7 mouse cellular contexts compared by ENCODE assay signal in genomic region chr9:37488041-37488440, GRCm38 (mm10). TPM values are rescaled to one million over a fixed set of nuclear protein-coding genes. Genes with fewer than 3 reads are reported as not detected.
DNase-seq lines count a peak whose midpoint lies in the region; ATAC-seq lines count a peak whose summit lies in the region.

No protein-coding gene starts in this region.

- H3K4me3 ChIP-seq in lung, embryonic 16.5 days (ENCODE audit: low read length), result peak overlapping the region; percentile 98
- peak overlapping the region; percentile 99 for H3K4me3 ChIP-seq in forebrain, embryonic 11.5 days (ENCODE audit: low read depth, low read length)
- H3K4me3 ChIP-seq in limb, embryonic 11.5 days (ENCODE audit: low read depth, low read length), result peak overlapping the region; percentile 94
- peak overlapping the region; percentile 99 for H3K4me3 ChIP-seq in stomach, embryonic 15.5 days (replicated peaks)

- ATAC-seq in lung, embryonic 16.5 days (ENCODE audit: low read depth), result no peak
- ATAC-seq in forebrain, embryonic 11.5 days (replicated peaks; ENCODE audit: low FRiP score), result no peak
- ATAC-seq in limb, embryonic 11.5 days (ENCODE audit: insufficient number of reproducible peaks, low FRiP score, low TSS enrichment, low read depth), result no peak
- no peak for ATAC-seq in stomach, embryonic 15.5 days (ENCODE audit: insufficient read depth, low FRiP score, low read depth)

- H3K4me1 ChIP-seq in lung, embryonic 16.5 days (replicated peaks; ENCODE audit: control insufficient read depth, insufficient read depth, low read length), result peaks cover 23% of the 10 kb centered on the region
- no peaks in the 10 kb centered on the region; the same call in 1 of the 2 replicates for H3K4me1 ChIP-seq in forebrain, embryonic 11.5 days (replicated peaks; ENCODE audit: control insufficient read depth, insufficient read depth, low read length)
- peaks cover 10% of the 10 kb centered on the region for H3K4me1 ChIP-seq in limb, embryonic 11.5 days (ENCODE audit: control insufficient read depth, insufficient read depth, low read length)
- H3K4me1 ChIP-seq in stomach, embryonic 15.5 days, result peaks cover 5% of the 10 kb centered on the region; the same call in 1 of the 2 replicates

- 37% methylated on average over 4 of the region's 4 CpGs for WGBS in lung, embryonic 16.5 days
- 24% methylated on average over 4 of the region's 4 CpGs for WGBS in forebrain, embryonic 11.5 days
- 42% methylated on average over 4 of the region's 4 CpGs for WGBS in limb, embryonic 11.5 days
- WGBS in stomach, embryonic 15.5 days, result 45% methylated on average over 4 of the region's 4 CpGs

- no peaks in the 10 kb centered on the region for H3K36me3 ChIP-seq in lung, embryonic 16.5 days (ENCODE audit: control insufficient read depth, insufficient read depth, low read length)
- H3K36me3 ChIP-seq in forebrain, embryonic 11.5 days (ENCODE audit: control insufficient read depth, insufficient read depth, low read length), result no peaks in the 10 kb centered on the region; the same call in 1 of the 2 replicates
- no peaks in the 10 kb centered on the region for H3K36me3 ChIP-seq in limb, embryonic 11.5 days (ENCODE audit: control insufficient read depth, insufficient read depth, low read length)
- H3K36me3 ChIP-seq in stomach, embryonic 15.5 days, result 0 out of 2 replicates have a peak, but pooled peaks cover 1% of the 10 kb centered on the region

- no peaks in the 10 kb centered on the region for H3K27me3 ChIP-seq in lung, embryonic 16.5 days (ENCODE audit: control insufficient read depth, insufficient read depth, low read depth, low read length)
- H3K27me3 ChIP-seq in forebrain, embryonic 11.5 days (ENCODE audit: control insufficient read depth, insufficient read depth, low read length), result no peaks in the 10 kb centered on the region
- H3K27me3 ChIP-seq in limb, embryonic 11.5 days (ENCODE audit: control insufficient read depth, insufficient read depth, low read length), result no peaks in the 10 kb centered on the region
- H3K27me3 ChIP-seq in stomach, embryonic 15.5 days (replicated peaks), result no peaks in the 10 kb centered on the region

- H3K27ac ChIP-seq in lung, embryonic 16.5 days (ENCODE audit: low read length), result peak overlapping the region; percentile 98
- H3K27ac ChIP-seq in forebrain, embryonic 11.5 days (ENCODE audit: low read depth, low read length), result peak overlapping the region; percentile 97; the same call in 1 of the 2 replicates
- H3K27ac ChIP-seq in limb, embryonic 11.5 days (replicated peaks; ENCODE audit: low read depth, low read length), result peak overlapping the region; percentile 98
- peak overlapping the region; percentile 100; the same call in 1 of the 2 replicates for H3K27ac ChIP-seq in stomach, embryonic 15.5 days

- H3K4me2 ChIP-seq in lung, embryonic 16.5 days (ENCODE audit: low read depth, low read length), result peak overlapping the region; percentile 97
- peak overlapping the region; percentile 64 for H3K4me2 ChIP-seq in forebrain, embryonic 11.5 days (ENCODE audit: low read depth, low read length, severe bottlenecking)
- peak overlapping the region; percentile 88 for H3K4me2 ChIP-seq in limb, embryonic 11.5 days (ENCODE audit: low read depth, severe bottlenecking)
- peak overlapping the region; percentile 81 for H3K4me2 ChIP-seq in stomach, embryonic 15.5 days

- H3K9me3 ChIP-seq in lung, embryonic 16.5 days (ENCODE audit: control insufficient read depth, low read length), result no peaks in the 10 kb centered on the region
- no peaks in the 10 kb centered on the region for H3K9me3 ChIP-seq in forebrain, embryonic 11.5 days (ENCODE audit: control insufficient read depth, low read length)
- no peaks in the 10 kb centered on the region for H3K9me3 ChIP-seq in limb, embryonic 11.5 days (ENCODE audit: control insufficient read depth, low read length)
- no peaks in the 10 kb centered on the region for H3K9me3 ChIP-seq in stomach, embryonic 15.5 days

- peak overlapping the region; percentile 86 for H3K9ac ChIP-seq in lung, embryonic 16.5 days (ENCODE audit: low read length)
- peak overlapping the region; percentile 98; the same call in 1 of the 2 replicates for H3K9ac ChIP-seq in forebrain, embryonic 11.5 days (ENCODE audit: low read length)
- H3K9ac ChIP-seq in limb, embryonic 11.5 days (ENCODE audit: low read length), result no peak overlapping the region
- no peak overlapping the region for H3K9ac ChIP-seq in stomach, embryonic 15.5 days

- no peak for DNase-seq in lung, postnatal 36 days
- no peak for DNase-seq in forebrain, embryonic 11.5 days (ENCODE audit: low spot score)
- no peak for DNase-seq in limb, embryonic 11.5 days (ENCODE audit: low spot score)
- DNase-seq in frontal cortex, postnatal 10 days (ENCODE audit: low spot score in 2 of 2), result no peak
- DNase-seq in ovary, postnatal 14 days (ENCODE audit: low spot score), result no peak

RNA-seq across cellular contexts. Expression of gene Msantd2, which starts 1.1 kb away (rescaled TPM):
- 22.0 and 25.0 TPM in 2 replicates for polyA plus RNA-seq in lung, embryonic 16.5 days (2015; fragmentation: Nextera tagmentation; extraction: Ambion mirVana)
- 45.2 and 45.3 TPM in 2 replicates for polyA plus RNA-seq in forebrain, embryonic 11.5 days (2014; fragmentation: Nextera tagmentation; extraction: Ambion mirVana)
- polyA plus RNA-seq in limb, embryonic 11.5 days (2014; fragmentation: Nextera tagmentation; extraction: Ambion mirVana), result 34.1 and 35.6 TPM in 2 replicates
- 24.8 and 25.0 TPM in 2 replicates for polyA plus RNA-seq in stomach, embryonic 15.5 days (2015; fragmentation: Nextera tagmentation; extraction: Ambion mirVana)

RNA-seq across cellular contexts. Expression of gene Esam, which starts 39.8 kb away (rescaled TPM):
- 184 and 194 TPM in 2 replicates for polyA plus RNA-seq in lung, embryonic 16.5 days (2015; fragmentation: Nextera tagmentation; extraction: Ambion mirVana)
- 29.8 and 30.7 TPM in 2 replicates for polyA plus RNA-seq in forebrain, embryonic 11.5 days (2014; fragmentation: Nextera tagmentation; extraction: Ambion mirVana)
- 27.4 and 30.4 TPM in 2 replicates for polyA plus RNA-seq in limb, embryonic 11.5 days (2014; fragmentation: Nextera tagmentation; extraction: Ambion mirVana)
- polyA plus RNA-seq in stomach, embryonic 15.5 days (2015; fragmentation: Nextera tagmentation; extraction: Ambion mirVana), result 55.3 and 56.1 TPM in 2 replicates

RNA-seq across cellular contexts. Expression of gene Vsig2, which starts 51.0 kb away (rescaled TPM):
- 40.2 and 46.8 TPM in 2 replicates for polyA plus RNA-seq in lung, embryonic 16.5 days (2015; fragmentation: Nextera tagmentation; extraction: Ambion mirVana)
- 0.36 and 0.75 TPM in 2 replicates for polyA plus RNA-seq in forebrain, embryonic 11.5 days (2014; fragmentation: Nextera tagmentation; extraction: Ambion mirVana)
- polyA plus RNA-seq in limb, embryonic 11.5 days (2014; fragmentation: Nextera tagmentation; extraction: Ambion mirVana), result 0.55 and 0.87 TPM in 2 replicates
- 47.6 and 57.6 TPM in 2 replicates for polyA plus RNA-seq in stomach, embryonic 15.5 days (2015; fragmentation: Nextera tagmentation; extraction: Ambion mirVana)

RNA-seq across cellular contexts. Expression of gene Robo3, which starts 55.0 kb away (rescaled TPM):
- 0.15 and 0.19 TPM in 2 replicates for polyA plus RNA-seq in lung, embryonic 16.5 days (2015; fragmentation: Nextera tagmentation; extraction: Ambion mirVana)
- polyA plus RNA-seq in forebrain, embryonic 11.5 days (2014; fragmentation: Nextera tagmentation; extraction: Ambion mirVana), result 19.5 and 19.6 TPM in 2 replicates
- 0.16 and 0.33 TPM in 2 replicates for polyA plus RNA-seq in limb, embryonic 11.5 days (2014; fragmentation: Nextera tagmentation; extraction: Ambion mirVana)
- 0.08 and 0.15 TPM in 2 replicates for polyA plus RNA-seq in stomach, embryonic 15.5 days (2015; fragmentation: Nextera tagmentation; extraction: Ambion mirVana)

Comparison
In these comparisons a context has a peak if more than half of its experiments do, and no peak if none do; other contexts are left out.
1. H3K9ac ChIP-seq: peak in lung, embryonic 16.5 days (single experiment) and forebrain, embryonic 11.5 days (single experiment); none in limb, embryonic 11.5 days (single experiment) and stomach, embryonic 15.5 days (single experiment).
2. RNA of gene Vsig2, which starts 51.0 kb away (polyA plus RNA-seq): 47.6 to 57.6 TPM in stomach, embryonic 15.5 days and 40.2 to 46.8 TPM in lung, embryonic 16.5 days; 0.55 to 0.87 TPM in limb, embryonic 11.5 days and 0.36 to 0.75 TPM in forebrain, embryonic 11.5 days; every median in the first group is over 10 times any median in the second.
3. Peak in every context shown above with its lines, with median percentiles within 50 percentile points of each other: H3K27ac ChIP-seq, H3K4me2 ChIP-seq and H3K4me3 ChIP-seq.